Mouse (Mus musculus): ENCODE measurements around the gene Dnajc15.

- TF ChIP-seq CTCF (IDR thresholded peaks at IDR 0.05; ENCODE audit: low read depth, low read length) (no peak), POLR2A (IDR thresholded peaks at IDR 0.05; ENCODE audit: borderline replicate concordance, low read depth, low read length) (no peak)
Observed at GRCm38 (mm10) chr14:77825121-77825520, 49.8 kb downstream of the Dnajc15 start.
